Mouse (Mus musculus) bone marrow, adult 2 months (tissue): ENCODE measurements at regions not wholly inside any gene's neighbourhood (a gene's known extent, or its start where the extent isn't known, plus 50 kb on each side); places are given as distances from the start of the nearest gene placed in this dataset.

Experiments
- CTCF ChIP-seq: fragments of 200-500 bp; IDR thresholded peaks from 2 replicates; pipeline ENCODE4 v1.5.1; 2011; ENCODE audit warnings: low read length, control low read depth; ENCODE audit not compliant: control insufficient read depth, insufficient read depth
- POLR2A ChIP-seq: fragments of 200-500 bp; IDR thresholded peaks from 2 replicates; pipeline ENCODE4 v1.6.1; 2011; ENCODE audit warnings: low read depth, mild to moderate bottlenecking, control low read depth, low read length, borderline replicate concordance; ENCODE audit not compliant: control insufficient read depth

GRCm38 (mm10) chr12:26653781-26654180, 184.8 kb downstream of the Cmpk2 start:
- TF ChIP-seq POLR2A (no peak), CTCF (no peak)
